Mouse (Mus musculus) C2C12 (cell line): ENCODE results near the gene Efna2. TPM values are rescaled to one million over a fixed set of nuclear protein-coding genes. Genes with fewer than 3 reads are reported as not detected.

ENCODE experiments used
- H3K27me3 ChIP-seq: one replicate; pipeline ENCODE4 v1.6.1; 2011; ENCODE audit not compliant: control insufficient read depth, insufficient read depth, insufficient read length
- H3K36me3 ChIP-seq: one replicate; pipeline ENCODE4 v1.6.1; 2011; ENCODE audit not compliant: control insufficient read depth, insufficient read depth
- H3K4me3 ChIP-seq: one replicate; pipeline ENCODE4 v1.5.1; 2011; ENCODE audit warnings: mild to moderate bottlenecking, control low read depth; ENCODE audit not compliant: poor library complexity, insufficient read depth, severe bottlenecking
- H3K79me2 ChIP-seq: one replicate; pipeline ENCODE4 v1.6.1; 2011; ENCODE audit not compliant: control insufficient read depth, insufficient read depth
- H3K79me3 ChIP-seq: one replicate; pipeline ENCODE4 v1.6.1; 2011; ENCODE audit warnings: low read depth, control low read depth
- H3ac ChIP-seq: one replicate; pipeline ENCODE3; 2011; ENCODE audit warnings: low read depth; ENCODE audit not compliant: control insufficient read depth, insufficient read length
- CEBPB ChIP-seq: IDR thresholded peaks from one replicate; pipeline ENCODE4 v1.6.1; 2011; ENCODE audit warnings: low read depth, mild to moderate bottlenecking, control low read depth, moderate library complexity
- CTCF ChIP-seq: IDR thresholded peaks from one replicate; pipeline ENCODE4 v1.5.1; 2011; ENCODE audit not compliant: control insufficient read depth, insufficient read depth, insufficient read length
- FOSL1 ChIP-seq: IDR thresholded peaks from one replicate; pipeline ENCODE4 v1.8.0; 2011; ENCODE audit warnings: mild to moderate bottlenecking, low read length; ENCODE audit not compliant: poor library complexity, insufficient read depth, severe bottlenecking
- MAX ChIP-seq: IDR thresholded peaks from one replicate; pipeline ENCODE4 v1.6.1; 2011; ENCODE audit warnings: mild to moderate bottlenecking, control low read depth
- MYOD1 ChIP-seq: IDR thresholded peaks from one replicate; pipeline ENCODE4 v1.6.1; 2011; ENCODE audit warnings: low read depth; ENCODE audit not compliant: control insufficient read depth, insufficient read length
- MYOG ChIP-seq: IDR thresholded peaks from one replicate; pipeline ENCODE4 v1.6.1; 2011; ENCODE audit not compliant: control insufficient read depth, insufficient read length; ENCODE audit errors: extremely low read depth
- USF1 ChIP-seq: IDR thresholded peaks from one replicate; pipeline ENCODE4 v1.6.1; 2011; ENCODE audit warnings: low read depth, mild to moderate bottlenecking, control low read depth, moderate library complexity
- polyA plus RNA-seq: library from polyadenylated mRNA; unstranded; fragments of >200 nt; fragmentation: generic; extraction: Trizol; gene quantifications from one replicate; pipeline ENCODE4 v1.2.1, GENCODE M21; 2012; ENCODE audit warnings: missing spikeins

The Efna2 gene
- polyA plus RNA-seq, 1 experiment, result 3.2 TPM

GRCm38 (mm10) chr10:80194441-80194840 is 15.2 kb downstream of the Efna2 start:
- Histone ChIP-seq H3K4me3 (no peak overlapping the region), H3K27me3 (peaks cover 12% of the 10 kb centered on the region), H3K36me3 (no peaks in the 10 kb centered on the region), H3K79me3 (no peaks in the 10 kb centered on the region), H3K79me2 (no peaks in the 10 kb centered on the region), H3ac (no peak overlapping the region)
- no peak for TF ChIP-seq USF1
- TF ChIP-seq CTCF, result no peak
- TF ChIP-seq FOSL1, result no peak
- TF ChIP-seq CEBPB, result no peak
- TF ChIP-seq MYOG, result no peak

- H3ac ChIP-seq, result no peak overlapping the region
These were observed 16.9 kb downstream of the Efna2 start for GRCm38 (mm10) chr10:80196167-80196566.

GRCm38 (mm10) chr10:80196778-80197581 is 17.7 kb downstream of the Efna2 start:
- no peak overlapping the region for H3K4me3 ChIP-seq
- H3K79me3 ChIP-seq, result no peaks in the 10 kb centered on the region
- no peak overlapping the region for H3ac ChIP-seq
- TF ChIP-seq CEBPB (no peak), CTCF (no peak), FOSL1 (no peak), MAX (no peak), MYOG (no peak), MYOD1 (no peak), USF1 (no peak)
- H3K27me3 ChIP-seq, result no peaks in the 10 kb centered on the region
- no peaks in the 10 kb centered on the region for H3K36me3 ChIP-seq
- no peaks in the 10 kb centered on the region for H3K79me2 ChIP-seq

More at GRCm38 (mm10) chr10:80196167-80196566, 16.9 kb downstream of the Efna2 start:
- H3K27me3 ChIP-seq, result peaks cover under 1% of the 10 kb centered on the region
- no peak overlapping the region for H3K4me3 ChIP-seq
- TF ChIP-seq FOSL1, result no peak
- TF ChIP-seq USF1, result no peak
- no peak for TF ChIP-seq MYOD1
- TF ChIP-seq CEBPB, result no peak
- no peak for TF ChIP-seq MAX
- no peaks in the 10 kb centered on the region for H3K36me3 ChIP-seq
- H3K79me3 ChIP-seq, result no peaks in the 10 kb centered on the region
- H3K79me2 ChIP-seq, result no peaks in the 10 kb centered on the region

GRCm38 (mm10) chr10:80199440-80200008 is 20.2 kb downstream of the Efna2 start:
- Histone ChIP-seq H3ac (no peak overlapping the region), H3K36me3 (no peaks in the 10 kb centered on the region), H3K79me3 (no peaks in the 10 kb centered on the region), H3K27me3 (no peaks in the 10 kb centered on the region), H3K79me2 (no peaks in the 10 kb centered on the region), H3K4me3 (no peak overlapping the region)
- TF ChIP-seq USF1 (no peak), MYOD1 (no peak), MYOG (no peak), CTCF (peak; percentile 82)

- no peak overlapping the region for H3K4me3 ChIP-seq
- no peaks in the 10 kb centered on the region for H3K36me3 ChIP-seq
- H3K79me2 ChIP-seq, result no peaks in the 10 kb centered on the region
- no peak overlapping the region for H3ac ChIP-seq
- TF ChIP-seq MYOD1 (no peak), MYOG (no peak), CTCF (no peak), USF1 (no peak), MAX (no peak)
- no peaks in the 10 kb centered on the region for H3K79me3 ChIP-seq
- peaks cover 4% of the 10 kb centered on the region for H3K27me3 ChIP-seq
These were observed 21.2 kb downstream of the Efna2 start for GRCm38 (mm10) chr10:80200485-80200884.

- H3ac ChIP-seq, result no peak overlapping the region
- no peaks in the 10 kb centered on the region for H3K36me3 ChIP-seq
- no peak overlapping the region for H3K4me3 ChIP-seq
- peaks cover 8% of the 10 kb centered on the region for H3K27me3 ChIP-seq
- no peaks in the 10 kb centered on the region for H3K79me3 ChIP-seq
- H3K79me2 ChIP-seq, result no peaks in the 10 kb centered on the region
- TF ChIP-seq MYOD1, result no peak
- TF ChIP-seq CEBPB, result no peak
- TF ChIP-seq MYOG, result no peak
- no peak for TF ChIP-seq CTCF
- no peak for TF ChIP-seq FOSL1
- TF ChIP-seq MAX, result no peak
These were observed 24.8 kb downstream of the Efna2 start for GRCm38 (mm10) chr10:80204055-80204454.
